Mouse (Mus musculus): ENCODE measurements around the gene Slc4a2. TPM values are rescaled to one million over a fixed set of nuclear protein-coding genes. Genes with fewer than 3 reads are reported as not detected.

The Slc4a2 gene
- polyA plus RNA-seq, 1 experiment, result 96.4 TPM

DNA sequence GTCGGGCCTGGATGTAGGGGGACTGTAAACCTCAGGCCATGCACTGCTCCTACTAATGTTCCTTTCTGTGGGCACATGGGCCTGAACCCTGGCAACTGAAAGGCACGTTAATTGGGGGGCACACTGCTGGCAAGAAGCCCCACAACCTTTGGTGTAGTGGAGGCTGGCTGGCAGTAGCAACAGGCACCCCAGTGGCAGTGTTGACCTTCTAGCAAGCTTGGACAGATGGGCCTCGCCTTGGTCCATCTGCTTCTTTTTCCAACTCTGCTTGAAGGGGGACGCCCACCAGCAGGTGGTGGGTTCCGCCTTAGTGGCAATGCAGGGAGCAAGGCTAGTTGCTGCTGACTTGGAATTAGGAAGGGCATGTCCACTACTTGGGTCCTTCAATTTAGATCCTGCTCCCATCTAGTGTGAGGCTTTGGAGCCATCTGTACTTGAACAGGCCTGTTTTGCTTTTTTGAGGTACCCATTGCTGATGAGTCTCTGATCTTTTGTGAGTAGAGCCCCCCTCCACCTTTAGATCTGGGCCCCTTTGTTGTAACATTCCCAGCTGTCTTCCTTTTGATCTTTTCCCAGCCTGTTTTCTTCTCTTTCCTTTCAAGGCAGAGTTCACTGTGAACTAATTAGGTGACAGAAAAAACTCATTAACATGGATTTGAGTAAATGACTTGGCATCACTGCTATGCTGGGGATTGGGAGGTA lies 29.8 kb downstream of the Slc4a2 start:
- no peaks in the 10 kb centered on the region for H3K36me3 ChIP-seq (ENCODE audit: control insufficient read depth, insufficient read depth)
- no peaks in the 10 kb centered on the region for H3K27me3 ChIP-seq (ENCODE audit: control insufficient read depth, insufficient read depth, insufficient read length)
- peak overlapping the region; percentile 83 for H3K4me2 ChIP-seq (ENCODE audit: low read depth)
- TF ChIP-seq MYOG (IDR thresholded peaks at IDR 0.05; ENCODE audit: control insufficient read depth in 1 of 3, insufficient read depth in 1 of 3, insufficient read length in 2 of 3, low read depth in 2 of 3) (peak in 1 of 3 experiments; percentile 53), USF1 (IDR thresholded peaks at IDR 0.05; ENCODE audit: low read depth) (no peak), MAX (IDR thresholded peaks at IDR 0.05; ENCODE audit: low read depth) (no peak), TCF12 (IDR thresholded peaks at IDR 0.05; ENCODE audit: insufficient read depth, poor library complexity, severe bottlenecking) (no peak), POLR2AphosphoS2 (IDR thresholded peaks at IDR 0.05; ENCODE audit: insufficient read length, low read depth) (no peak), MYOD1 (IDR thresholded peaks at IDR 0.05; ENCODE audit: control insufficient read depth in 1 of 3, insufficient read length in 2 of 3, low read depth in 2 of 3) (peak in 2 of 3 experiments; percentile 38 to 62), SRF (IDR thresholded peaks at IDR 0.05; ENCODE audit: control insufficient read depth, insufficient read length, low read depth) (no peak), TCF3 (IDR thresholded peaks at IDR 0.05; ENCODE audit: insufficient read length, low read depth) (no peak), POLR2A (IDR thresholded peaks at IDR 0.05; ENCODE audit: insufficient read length, low read depth) (peak; percentile 44)
- peak overlapping the region; percentile 87 for H3K4me3 ChIP-seq
- H3ac ChIP-seq (ENCODE audit: control insufficient read depth, insufficient read length), result peak overlapping the region; percentile 94
- H3K79me2 ChIP-seq (ENCODE audit: control insufficient read depth, insufficient read depth), result peaks cover 61% of the 10 kb centered on the region

- no peaks in the 10 kb centered on the region for H3K36me3 ChIP-seq (ENCODE audit: control insufficient read depth, insufficient read depth)
- no peaks in the 10 kb centered on the region for H3K27me3 ChIP-seq (ENCODE audit: control insufficient read depth, insufficient read depth, insufficient read length)
- peaks cover 66% of the 10 kb centered on the region for H3K79me2 ChIP-seq (ENCODE audit: control insufficient read depth, insufficient read depth)
- no peak overlapping the region for H3ac ChIP-seq (ENCODE audit: control insufficient read depth, insufficient read length)
- TF ChIP-seq MYOD1 (IDR thresholded peaks at IDR 0.05; ENCODE audit: control insufficient read depth in 1 of 3, insufficient read length in 2 of 3, low read depth in 2 of 3), result no peak
- peak overlapping the region; percentile 83 for H3K4me2 ChIP-seq (ENCODE audit: low read depth)
- H3K4me3 ChIP-seq, result peak overlapping the region; percentile 87
Observed at GRCm38 (mm10) chr5:24453985-24454303, 30.3 kb downstream of the Slc4a2 start.

DNA sequence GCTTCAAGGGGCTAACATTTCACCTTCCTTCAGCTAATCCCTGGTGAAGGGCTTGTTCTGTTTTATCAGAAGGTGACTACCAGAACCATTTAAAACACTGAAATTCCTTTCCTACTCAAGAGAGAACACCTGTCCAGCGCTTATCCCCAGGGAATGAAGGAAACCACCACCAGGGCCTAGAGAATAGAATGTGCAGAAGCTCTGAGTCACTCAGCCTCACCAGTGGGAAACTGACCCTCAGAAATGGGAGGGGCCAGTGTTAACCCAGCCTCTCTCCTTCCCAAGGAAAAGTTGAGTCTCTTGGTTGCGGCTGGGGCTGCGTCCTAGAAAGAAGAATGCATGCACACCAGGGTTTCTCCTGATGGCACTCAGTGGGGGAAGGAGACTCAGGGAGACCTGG lies 31.4 kb downstream of the Slc4a2 start:
- Histone ChIP-seq H3K79me2 (ENCODE audit: control insufficient read depth, insufficient read depth) (peaks cover 76% of the 10 kb centered on the region), H3K36me3 (ENCODE audit: control insufficient read depth, insufficient read depth) (no peaks in the 10 kb centered on the region), H3K4me2 (ENCODE audit: low read depth) (peak overlapping the region; percentile 83), H3ac (ENCODE audit: control insufficient read depth, insufficient read length) (no peak overlapping the region), H3K4me3 (no peak overlapping the region), H3K27me3 (ENCODE audit: control insufficient read depth, insufficient read depth, insufficient read length) (no peaks in the 10 kb centered on the region)
- TF ChIP-seq TCF12 (IDR thresholded peaks at IDR 0.05; ENCODE audit: insufficient read depth, poor library complexity, severe bottlenecking) (peak; percentile 9), E2F4 (IDR thresholded peaks at IDR 0.05; ENCODE audit: insufficient read depth) (no peak), MYOD1 (IDR thresholded peaks at IDR 0.05; ENCODE audit: control insufficient read depth in 1 of 3, insufficient read length in 2 of 3, low read depth in 2 of 3) (peak in 2 of 3 experiments; percentile 20 to 47)

DNA sequence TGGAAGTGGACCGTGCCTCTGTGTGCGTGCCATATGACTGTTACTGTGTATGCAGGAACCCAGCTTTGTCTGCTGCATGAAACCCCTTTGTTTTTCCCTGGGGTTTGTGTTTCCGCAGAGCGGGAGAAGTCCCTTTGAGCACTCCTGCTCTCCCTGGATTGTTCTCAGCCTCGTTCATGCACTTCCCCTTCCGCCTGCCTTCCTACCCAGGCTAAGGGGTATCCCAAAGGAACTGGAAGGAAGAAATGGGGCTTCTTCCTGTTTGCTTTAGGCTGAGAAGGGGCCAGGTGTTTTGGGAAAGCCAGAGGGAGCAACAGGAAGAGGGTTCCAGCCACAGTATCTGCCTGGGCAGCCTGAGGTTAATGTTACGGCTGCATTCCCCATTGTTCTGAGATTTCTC lies 32.0 kb downstream of the Slc4a2 start:
- TF ChIP-seq POLR2AphosphoS2 (IDR thresholded peaks at IDR 0.05; ENCODE audit: insufficient read length, low read depth), result no peak
- TF ChIP-seq TCF3 (IDR thresholded peaks at IDR 0.05; ENCODE audit: insufficient read length, low read depth), result no peak
- no peak overlapping the region for H3K4me3 ChIP-seq
- no peaks in the 10 kb centered on the region for H3K27me3 ChIP-seq (ENCODE audit: control insufficient read depth, insufficient read depth, insufficient read length)
- H3K79me2 ChIP-seq (ENCODE audit: control insufficient read depth, insufficient read depth), result peaks cover 82% of the 10 kb centered on the region
- no peaks in the 10 kb centered on the region for H3K36me3 ChIP-seq (ENCODE audit: control insufficient read depth, insufficient read depth)
- no peak overlapping the region for H3ac ChIP-seq (ENCODE audit: control insufficient read depth, insufficient read length)
- H3K4me2 ChIP-seq (ENCODE audit: low read depth), result peak overlapping the region; percentile 83

DNA sequence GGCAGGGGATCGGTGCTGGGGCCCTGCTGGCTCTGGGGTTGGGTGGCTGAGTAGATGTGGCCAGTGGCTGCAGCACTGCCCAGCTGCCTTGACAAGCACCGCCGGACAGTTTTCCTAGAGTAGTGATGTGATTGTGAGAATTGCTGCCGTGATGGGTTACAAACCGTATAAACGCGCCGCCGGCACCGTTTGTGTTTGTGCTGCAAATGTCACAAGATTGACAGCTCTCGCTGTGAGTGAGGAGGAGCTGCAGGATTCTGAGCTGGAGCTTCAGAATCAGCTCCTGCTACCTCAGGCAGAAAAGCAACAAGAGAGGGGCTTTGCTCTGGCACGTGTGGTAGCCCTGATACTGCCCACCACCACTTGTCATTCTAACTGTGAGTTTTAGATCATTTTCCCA lies 43.1 kb downstream of the Slc4a2 start:
- Histone ChIP-seq H3K36me3 (ENCODE audit: control insufficient read depth, insufficient read depth) (no peaks in the 10 kb centered on the region), H3K4me3 (no peak overlapping the region), H3ac (ENCODE audit: control insufficient read depth, insufficient read length) (no peak overlapping the region), H3K27me3 (ENCODE audit: control insufficient read depth, insufficient read depth, insufficient read length) (no peaks in the 10 kb centered on the region), H3K79me2 (ENCODE audit: control insufficient read depth, insufficient read depth) (peaks cover 95% of the 10 kb centered on the region), H3K4me2 (ENCODE audit: low read depth) (no peak overlapping the region)
- TF ChIP-seq MYOD1 (IDR thresholded peaks at IDR 0.05; ENCODE audit: control insufficient read depth in 1 of 3, insufficient read length in 2 of 3, low read depth in 2 of 3) (no peak), POLR2AphosphoS2 (IDR thresholded peaks at IDR 0.05; ENCODE audit: insufficient read length, low read depth) (no peak), SRF (IDR thresholded peaks at IDR 0.05; ENCODE audit: control insufficient read depth, insufficient read length, low read depth) (no peak), CEBPB (IDR thresholded peaks at IDR 0.05; ENCODE audit: insufficient read depth, poor library complexity, severe bottlenecking) (no peak), E2F4 (IDR thresholded peaks at IDR 0.05; ENCODE audit: insufficient read depth) (no peak), MYOG (IDR thresholded peaks at IDR 0.05; ENCODE audit: control insufficient read depth in 1 of 3, insufficient read depth in 1 of 3, insufficient read length in 2 of 3, low read depth in 2 of 3) (no peak), REST (IDR thresholded peaks at IDR 0.05; ENCODE audit: insufficient read depth, insufficient read length) (no peak), POLR2A (IDR thresholded peaks at IDR 0.05; ENCODE audit: insufficient read length, low read depth) (no peak), TCF3 (IDR thresholded peaks at IDR 0.05; ENCODE audit: insufficient read length, low read depth) (no peak), USF1 (IDR thresholded peaks at IDR 0.05; ENCODE audit: low read depth) (no peak), MAX (IDR thresholded peaks at IDR 0.05; ENCODE audit: low read depth) (no peak), TCF12 (IDR thresholded peaks at IDR 0.05; ENCODE audit: insufficient read depth, poor library complexity, severe bottlenecking) (no peak)

All from myocyte (in vitro differentiated cells).